Mouse (Mus musculus) mesoderm, embryonic 11.5 days (tissue): Measurements from ENCODE around the gene Cyp27b1.

Experiments
- DNase-seq: peaks from one replicate; pipeline ENCODE4 v3.0.0-alpha.2; 2012; ENCODE audit warnings: low read depth, low spot score

The Cyp27b1 gene

GRCm38 (mm10) chr10:127047954-127048353 lies at the start of gene Cyp27b1:
Gene Cyp27b1, plus strand, starts transcription at chr10:127048250.
- no peak for DNase-seq

GRCm38 (mm10) chr10:127000529-127000928 lies 47.5 kb upstream of the Cyp27b1 start, which contains the start of gene Avil:
Gene Avil, plus strand, starts transcription at chr10:127000709.
- no peak for DNase-seq

GRCm38 (mm10) chr10:127001297-127001696 lies 46.8 kb upstream of the Cyp27b1 start:
- DNase-seq: no peak

- no peak for DNase-seq
These were observed 46.0 kb upstream of the Cyp27b1 start for GRCm38 (mm10) chr10:127002056-127002455.

- DNase-seq: no peak
These were observed 45.3 kb upstream of the Cyp27b1 start for GRCm38 (mm10) chr10:127002765-127003164.

GRCm38 (mm10) chr10:127003334-127003733 lies 44.7 kb upstream of the Cyp27b1 start:
- DNase-seq: no peak

- no peak for DNase-seq
These were observed 44.2 kb upstream of the Cyp27b1 start for GRCm38 (mm10) chr10:127003806-127004205.

- no peak for DNase-seq
These were observed 31.6 kb upstream of the Cyp27b1 start for GRCm38 (mm10) chr10:127016488-127016887.

- no peak for DNase-seq
These were observed 31.0 kb upstream of the Cyp27b1 start for GRCm38 (mm10) chr10:127017071-127017470.

- DNase-seq: no peak
These were observed 29.6 kb upstream of the Cyp27b1 start for GRCm38 (mm10) chr10:127018422-127018821.

GRCm38 (mm10) chr10:127030336-127031296 lies 17.4 kb upstream of the Cyp27b1 start, which contains the start of gene Tsfm:
Gene Tsfm, minus strand, starts transcription at chr10:127030840.
- DNase-seq: peak; percentile 94

GRCm38 (mm10) chr10:127033301-127033741 lies 14.7 kb upstream of the Cyp27b1 start:
- no peak for DNase-seq

GRCm38 (mm10) chr10:127036273-127036672 lies 11.8 kb upstream of the Cyp27b1 start:
- DNase-seq: no peak

- DNase-seq: no peak
These were observed 10.4 kb upstream of the Cyp27b1 start for GRCm38 (mm10) chr10:127037641-127038040.

- no peak for DNase-seq
These were observed 7.4 kb upstream of the Cyp27b1 start for GRCm38 (mm10) chr10:127040569-127041214.

GRCm38 (mm10) chr10:127041274-127041766 lies 6.7 kb upstream of the Cyp27b1 start, which contains the start of the genes Mettl1 and Eef1akmt3:
Gene Mettl1, plus strand, starts transcription at chr10:127041414.
Gene Eef1akmt3, minus strand, starts transcription at chr10:127041513.
- no peak for DNase-seq

GRCm38 (mm10) chr10:127041774-127042338 lies 6.2 kb upstream of the Cyp27b1 start:
- peak; percentile 94 for DNase-seq

GRCm38 (mm10) chr10:127042468-127043115 lies 5.5 kb upstream of the Cyp27b1 start:
- no peak for DNase-seq

- no peak for DNase-seq
These were observed 4.9 kb upstream of the Cyp27b1 start for GRCm38 (mm10) chr10:127043187-127043586.

GRCm38 (mm10) chr10:127048608-127049394 lies 751 bp downstream of the Cyp27b1 start:
- no peak for DNase-seq
